Mouse (Mus musculus) ovary, adult 18-20 months (tissue): ENCODE data around the gene Herpud1.
"Not testable (repeated sequence)": the region's sequence is repeated elsewhere in the genome, so short reads cannot be mapped to it uniquely, and the experiment has no call there.

Experiments
- DNase-seq: peaks from one replicate; pipeline ENCODE4 v3.0.0; 2022; ENCODE audit warnings: low spot score, mixed read lengths

Herpud1 gene

DNA sequence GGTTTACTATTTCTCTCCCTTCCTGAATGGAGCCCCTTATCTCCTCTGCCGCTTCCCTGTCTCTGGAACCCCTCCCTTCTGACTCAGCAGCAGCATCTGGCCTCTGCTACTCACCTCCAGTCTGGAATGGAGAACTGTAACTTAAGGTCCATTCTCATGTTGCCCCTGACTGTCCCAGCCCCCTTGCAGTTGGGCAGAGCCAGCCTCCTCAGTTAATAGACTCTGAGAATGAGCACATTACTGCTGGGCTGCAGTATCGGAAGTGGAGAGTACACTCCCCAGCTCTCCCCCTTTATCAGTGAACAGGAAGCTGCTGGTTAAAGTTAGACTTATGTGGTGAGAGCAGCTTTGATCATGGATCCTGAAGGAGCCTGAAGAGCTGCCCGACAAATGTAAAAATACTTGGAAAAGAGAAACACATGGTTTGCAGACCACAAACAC lies 10.7 kb upstream of the Herpud1 start:
- no peak for DNase-seq

DNA sequence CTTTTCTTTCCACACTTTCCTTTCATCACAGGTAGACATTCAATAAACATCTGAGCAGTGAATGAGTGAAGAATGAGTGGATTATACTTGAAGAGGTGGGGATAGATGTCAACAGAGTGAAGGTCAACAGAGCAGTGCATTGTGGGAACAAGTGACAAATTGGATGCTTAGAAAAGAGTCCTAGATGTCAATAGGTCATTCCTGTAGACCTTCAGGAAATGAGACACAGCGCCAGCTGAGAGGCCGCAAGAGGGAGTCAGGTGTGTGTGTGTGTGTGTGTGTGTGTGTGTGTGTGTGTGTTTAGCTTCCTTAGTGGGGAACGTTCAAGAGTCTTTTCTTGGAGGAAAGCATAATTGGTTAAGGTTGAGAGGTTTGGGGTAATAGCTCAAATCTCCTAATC lies 10.1 kb upstream of the Herpud1 start:
- DNase-seq: no peak

DNA sequence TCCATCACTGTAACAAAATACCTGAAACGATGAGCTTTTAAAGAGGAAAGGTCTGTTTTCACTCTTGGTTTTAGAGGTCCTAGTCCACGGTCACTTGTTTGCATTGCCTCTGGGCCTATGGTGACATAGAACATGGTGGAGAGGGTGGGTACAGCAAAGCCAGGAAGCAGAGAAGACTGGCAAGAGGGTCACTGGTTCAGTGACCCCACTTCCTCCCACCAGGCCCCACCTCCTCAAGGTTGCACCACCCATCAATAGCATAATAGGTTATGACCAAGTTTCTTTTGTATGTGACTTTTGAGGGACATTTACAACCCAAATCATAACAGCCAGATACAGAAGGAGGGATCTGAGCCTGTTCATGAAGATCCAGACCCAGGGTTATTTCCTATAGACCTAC lies 9.7 kb upstream of the Herpud1 start:
- no peak for DNase-seq

DNA sequence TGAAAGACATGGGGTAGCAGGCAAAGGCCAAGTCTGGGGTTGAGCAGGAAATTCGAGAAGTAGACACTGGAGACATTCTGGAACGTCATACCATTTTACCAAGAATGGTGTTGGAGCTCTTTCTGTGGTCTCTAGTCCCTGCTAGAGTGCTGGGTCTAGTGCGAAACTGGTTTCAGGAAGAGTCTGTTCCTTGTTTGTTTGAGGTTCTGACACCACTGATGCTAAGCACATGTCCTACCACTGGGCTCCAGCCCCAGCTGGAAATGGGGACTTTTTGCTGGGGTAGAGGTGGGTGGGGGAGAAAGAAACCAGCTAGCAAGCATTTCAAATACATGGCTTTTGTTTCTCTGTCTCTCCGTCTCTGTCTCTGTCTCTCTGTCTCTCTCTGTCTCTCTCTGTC lies 9.2 kb upstream of the Herpud1 start:
- no peak for DNase-seq

DNA sequence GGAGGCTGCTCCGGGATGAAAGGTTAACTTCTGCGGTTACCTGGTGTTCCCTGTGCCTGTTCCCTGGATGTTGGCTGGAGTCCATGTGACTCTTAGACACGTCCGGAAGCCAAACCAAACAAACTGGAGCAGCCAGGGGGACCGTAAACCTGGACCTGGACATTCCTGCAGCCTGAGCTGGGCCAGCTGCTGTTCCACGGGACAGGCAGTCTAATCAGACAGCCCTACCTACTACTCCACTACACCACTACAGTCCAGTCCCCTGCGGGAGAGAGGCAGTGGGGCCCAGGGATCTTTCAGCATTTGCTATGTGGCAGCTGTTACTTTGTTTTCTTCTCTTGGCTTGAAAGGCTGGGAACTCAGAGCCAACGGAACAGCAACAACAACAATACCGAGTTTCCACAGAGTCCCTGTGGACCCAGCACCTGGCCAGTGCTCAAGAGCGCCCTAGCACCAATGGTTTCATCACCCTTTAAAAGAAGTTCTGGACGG lies 8.5 kb upstream of the Herpud1 start:
- peak; percentile 28 for DNase-seq

DNA sequence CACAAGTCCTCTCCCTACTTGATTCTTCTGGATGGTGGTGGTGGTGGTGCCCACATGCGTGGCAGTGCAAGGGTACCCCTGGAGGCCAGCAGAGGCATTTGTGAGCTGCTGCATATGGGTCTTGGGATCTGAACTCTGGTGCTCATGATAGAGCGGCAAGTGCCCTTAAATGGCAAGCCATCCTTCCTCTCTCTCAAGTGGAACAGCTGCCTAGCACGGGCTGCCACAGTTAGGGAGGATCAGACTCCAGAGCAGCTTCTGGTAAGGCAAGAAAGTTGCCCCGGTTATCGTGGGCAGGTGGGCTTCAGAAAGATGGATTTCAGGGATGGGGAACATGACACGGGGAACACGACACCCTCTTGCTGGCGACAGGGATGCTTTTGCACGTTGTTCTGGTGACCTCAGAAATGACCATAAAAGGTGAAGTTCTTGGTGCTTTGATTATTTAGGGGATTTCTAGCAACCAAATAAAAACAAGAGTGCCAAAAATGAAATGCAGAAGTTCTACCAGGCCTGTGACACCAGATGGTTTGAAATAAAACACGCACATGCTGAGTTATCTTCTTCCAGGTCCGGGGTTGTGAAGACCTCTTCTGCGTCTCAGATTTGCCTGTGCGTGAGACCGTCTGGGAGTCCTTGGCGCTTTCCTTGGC lies 7.3 kb upstream of the Herpud1 start:
- no peak for DNase-seq

DNA sequence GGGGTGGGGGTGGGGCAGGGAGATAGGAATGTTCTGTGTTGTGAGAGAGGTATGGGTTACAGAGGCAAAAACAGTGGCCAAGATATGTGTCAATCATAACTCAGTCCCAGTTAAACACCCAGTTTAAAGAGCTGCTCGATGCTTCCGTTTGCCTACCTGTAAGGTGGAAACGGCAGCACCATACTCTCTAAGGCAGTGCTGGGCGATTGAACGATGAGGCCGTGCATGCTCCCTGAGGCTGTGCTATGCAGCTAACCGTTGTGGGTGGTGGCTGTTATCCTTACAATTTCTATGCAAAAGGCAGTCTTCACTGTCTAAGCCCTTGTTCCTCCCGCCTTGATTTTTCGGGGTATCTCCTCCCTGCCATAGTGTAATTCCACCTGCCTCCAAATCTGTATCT lies 6.6 kb upstream of the Herpud1 start:
- no peak for DNase-seq

DNA sequence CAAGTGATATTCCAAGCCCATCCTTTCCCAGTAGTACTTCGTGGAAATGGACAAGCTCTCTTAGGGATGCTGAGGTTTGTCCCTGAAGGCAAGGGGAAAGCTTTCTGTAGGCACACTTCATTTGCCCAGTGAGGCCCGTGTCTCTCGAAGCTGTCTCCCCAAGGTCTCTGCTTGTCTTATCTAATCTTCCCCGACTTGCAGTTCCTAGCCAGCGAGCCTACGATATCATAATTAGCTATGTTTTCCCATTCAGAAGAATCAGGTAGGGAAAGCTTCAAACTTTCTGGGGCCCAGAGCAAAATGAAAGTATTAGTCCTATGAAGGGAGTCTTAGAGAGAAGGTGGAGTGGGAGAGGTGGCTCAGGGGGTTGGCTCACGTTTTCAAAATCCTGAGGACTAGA lies 2.1 kb upstream of the Herpud1 start:
- DNase-seq: no peak

DNA sequence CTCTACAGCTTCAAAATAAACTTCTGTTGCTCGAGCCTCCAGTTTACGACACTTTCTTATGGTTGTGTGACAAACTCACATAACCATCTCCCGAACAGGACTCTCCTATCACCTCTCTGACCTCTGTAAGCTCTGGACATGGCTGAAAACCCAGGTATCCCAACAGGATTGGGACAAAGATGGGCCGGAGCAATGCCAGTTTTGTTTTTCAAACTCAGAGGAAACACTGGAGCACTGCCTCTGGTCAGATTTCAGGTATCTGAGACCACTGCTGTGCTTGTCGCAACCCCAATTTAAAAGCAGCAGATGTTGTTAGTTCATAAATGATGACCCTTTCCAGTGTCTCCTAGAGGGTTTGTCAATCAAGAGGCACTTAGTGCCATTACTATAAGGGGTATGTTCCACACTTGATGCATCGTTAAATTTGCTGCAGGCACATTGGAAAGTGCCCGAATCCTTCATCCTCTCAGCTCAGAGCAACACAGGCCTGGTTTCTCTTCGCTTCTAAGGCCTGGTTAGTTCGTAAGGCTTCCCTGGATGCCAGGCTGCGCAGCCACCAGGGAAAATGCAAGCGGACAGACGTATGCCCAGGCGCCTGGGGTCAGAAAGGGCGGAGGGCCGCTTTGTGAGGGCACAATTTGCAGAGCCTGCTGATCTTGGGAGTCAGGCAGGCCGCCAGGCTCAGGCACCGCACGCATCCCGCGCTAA lies 578 bp upstream of the Herpud1 start:
- DNase-seq: no peak

DNA sequence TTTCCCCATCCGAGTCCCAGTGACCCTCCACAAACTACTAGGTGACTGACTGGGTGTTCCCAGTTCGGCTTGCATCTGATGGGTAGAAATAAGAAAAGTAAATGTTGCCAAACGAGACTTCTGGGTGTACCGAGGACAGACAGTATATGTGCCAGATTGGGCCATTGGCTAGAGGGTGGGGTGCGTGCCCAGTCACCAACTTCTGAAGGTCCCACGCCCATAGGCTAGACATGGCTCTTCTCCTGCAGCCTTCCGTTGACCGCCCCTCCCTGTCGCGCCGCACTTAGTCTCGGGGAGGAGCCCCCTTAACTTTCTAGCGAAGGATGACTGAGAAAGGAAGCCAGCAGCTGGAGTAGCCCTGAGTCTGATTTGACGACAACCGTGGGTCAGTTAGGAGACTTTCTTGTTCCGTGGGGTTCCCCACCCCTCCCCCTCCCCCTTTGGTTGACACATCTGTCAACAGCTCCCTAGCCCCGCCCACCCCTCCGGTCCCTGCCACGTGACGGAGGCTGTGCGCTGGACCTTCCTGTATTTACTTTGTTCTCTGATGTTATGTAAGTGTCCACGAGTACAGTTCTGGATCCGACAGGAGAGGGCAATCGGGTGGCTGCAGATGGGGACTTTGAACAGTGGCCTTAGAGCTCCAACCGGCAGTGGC lies 918 bp downstream of the Herpud1 start:
- DNase-seq: peak; percentile 81

DNA sequence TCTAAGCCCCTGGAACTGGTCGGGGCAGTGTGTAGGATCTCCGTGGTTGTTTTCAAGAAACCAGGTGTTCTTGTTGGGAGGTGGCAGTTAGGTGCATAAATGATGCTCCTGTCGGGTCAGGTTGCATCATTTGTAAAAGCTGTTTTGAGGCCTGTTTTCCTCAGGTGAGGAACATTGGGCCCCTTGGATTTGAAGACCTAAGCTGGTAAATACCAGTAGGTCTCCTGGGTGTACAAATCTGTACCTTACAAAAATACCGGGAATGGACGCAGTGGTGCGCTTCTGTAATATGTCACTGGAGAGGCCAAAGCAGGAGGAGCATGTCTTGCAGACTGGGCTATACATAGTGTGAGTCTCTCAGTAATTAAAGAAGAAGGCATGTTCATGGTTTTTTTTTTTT lies 1.5 kb downstream of the Herpud1 start:
- DNase-seq: no peak

DNA sequence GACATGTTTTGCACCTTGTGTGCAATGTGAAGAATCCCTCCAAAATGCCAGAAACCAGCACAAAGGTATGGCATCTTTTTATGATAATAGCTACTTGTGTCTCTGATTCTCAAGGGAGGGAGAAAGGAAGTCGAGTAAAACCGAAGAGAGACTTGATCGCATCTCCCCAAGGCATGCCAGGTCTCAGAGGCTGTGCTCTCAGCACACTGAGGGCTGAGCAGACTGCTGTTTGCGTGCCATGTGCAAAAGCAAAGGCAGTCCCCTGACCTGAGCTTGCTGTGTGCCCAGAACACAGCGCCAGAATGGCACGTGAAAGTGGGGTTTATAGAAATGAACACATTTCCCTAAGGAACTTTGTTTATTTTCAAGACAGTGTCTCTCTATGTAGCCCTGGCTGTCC lies 3.3 kb downstream of the Herpud1 start:
- no peak for DNase-seq

DNA sequence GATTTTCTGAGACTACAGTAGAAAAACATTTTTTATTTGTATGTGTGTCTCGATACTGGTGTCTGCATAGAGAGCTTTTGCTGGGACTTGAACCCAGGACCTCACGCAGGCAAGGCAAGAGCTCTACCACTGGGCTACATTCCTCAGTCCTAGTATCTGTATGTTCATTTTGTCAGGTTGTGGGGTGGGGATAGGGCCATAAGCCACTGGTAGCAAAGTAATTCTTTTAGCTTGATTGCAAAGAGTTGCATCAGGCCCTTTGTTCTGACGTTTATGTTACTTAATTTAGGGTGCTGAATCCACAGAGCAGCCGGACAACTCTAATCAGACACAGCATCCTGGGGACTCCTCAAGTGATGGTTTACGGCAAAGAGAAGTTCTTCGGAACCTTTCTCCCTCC lies 4.2 kb downstream of the Herpud1 start:
- DNase-seq: no peak

DNA sequence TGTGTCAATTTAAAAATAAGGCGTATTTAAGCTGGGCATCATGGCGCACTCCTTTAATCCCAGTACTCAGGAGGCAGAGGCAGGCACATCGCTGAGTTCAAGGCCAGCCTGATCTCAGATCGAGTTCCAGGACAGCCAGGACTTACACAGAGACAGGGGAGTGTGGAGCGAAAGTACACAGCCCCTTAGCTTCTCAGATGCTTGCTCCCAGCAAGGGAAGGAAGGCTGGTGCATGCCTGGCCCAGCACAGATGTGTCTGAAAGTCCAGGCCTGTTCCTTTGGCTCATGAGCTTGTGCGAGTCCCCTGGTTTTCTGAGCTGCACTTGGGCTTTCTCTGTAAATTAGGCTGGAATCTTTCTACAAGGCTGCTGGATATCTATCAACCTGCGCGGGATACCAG lies 4.7 kb downstream of the Herpud1 start:
- DNase-seq: no peak

DNA sequence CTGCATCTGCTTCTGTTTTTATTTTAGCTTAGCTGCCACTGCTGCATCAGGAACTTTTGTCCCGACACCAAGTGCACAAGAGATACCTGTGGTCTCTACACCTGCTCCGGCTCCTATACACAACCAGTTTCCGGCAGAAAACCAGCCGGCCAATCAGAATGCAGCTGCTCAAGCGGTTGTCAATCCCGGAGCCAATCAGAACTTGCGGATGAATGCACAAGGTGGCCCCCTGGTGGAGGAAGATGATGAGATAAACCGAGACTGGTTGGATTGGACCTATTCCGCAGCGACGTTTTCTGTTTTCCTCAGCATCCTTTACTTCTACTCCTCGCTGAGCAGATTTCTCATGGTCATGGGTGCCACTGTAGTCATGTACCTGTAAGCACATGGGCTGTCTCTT lies 5.9 kb downstream of the Herpud1 start:
- no peak for DNase-seq

DNA sequence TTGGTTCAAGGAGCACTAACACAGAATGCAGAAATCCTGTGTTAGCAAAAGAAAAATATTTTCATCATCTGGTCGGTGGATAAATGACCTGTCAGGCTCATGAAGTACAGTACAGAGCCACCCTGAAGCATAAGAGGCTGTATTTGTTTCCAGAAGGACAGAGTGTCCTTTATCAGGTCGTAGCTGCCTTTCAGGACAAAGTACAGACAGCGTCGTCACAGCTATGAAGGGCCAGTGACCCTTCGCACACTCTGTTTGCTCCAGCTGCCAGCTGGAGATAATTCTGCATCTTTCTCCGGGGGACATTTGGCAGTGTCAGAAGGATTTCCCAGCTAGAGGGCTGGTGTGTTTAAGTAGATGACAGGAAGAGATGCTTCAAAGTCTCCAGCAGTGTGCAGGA lies 6.4 kb downstream of the Herpud1 start:
- DNase-seq: no peak

DNA sequence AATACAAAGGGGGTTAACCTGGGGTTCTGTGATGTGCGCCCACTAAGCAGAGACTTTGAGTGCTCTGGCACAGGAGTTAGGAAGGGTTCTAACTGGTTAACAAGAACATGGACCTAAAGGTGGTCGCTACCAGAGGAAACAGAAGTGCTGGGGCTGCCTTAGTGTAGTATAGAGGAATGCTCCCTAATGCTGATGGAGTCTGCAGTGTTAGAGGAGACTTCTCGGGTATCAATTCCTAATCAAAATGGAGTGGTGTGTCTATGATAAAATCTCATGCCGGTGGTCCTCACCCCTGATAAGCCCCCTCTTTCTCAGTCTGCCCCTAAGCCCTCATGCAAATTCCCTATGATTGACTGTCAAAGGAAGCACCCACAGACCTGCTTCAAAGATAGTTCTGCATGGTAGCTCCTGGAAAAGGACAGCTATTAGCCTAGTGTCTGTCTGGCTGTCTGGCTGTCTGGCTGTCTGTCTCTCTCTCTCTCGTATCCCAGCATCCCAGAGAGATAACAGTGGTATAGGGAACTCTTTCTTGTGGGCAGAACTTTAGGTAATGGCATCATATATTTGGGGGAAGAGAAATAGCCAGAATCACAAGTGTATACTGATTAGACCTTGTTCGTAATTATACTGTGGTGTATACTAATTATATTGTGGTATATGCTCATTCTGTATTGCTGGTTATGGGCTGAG lies 9.8 kb downstream of the Herpud1 start:
- no peak for DNase-seq

DNA sequence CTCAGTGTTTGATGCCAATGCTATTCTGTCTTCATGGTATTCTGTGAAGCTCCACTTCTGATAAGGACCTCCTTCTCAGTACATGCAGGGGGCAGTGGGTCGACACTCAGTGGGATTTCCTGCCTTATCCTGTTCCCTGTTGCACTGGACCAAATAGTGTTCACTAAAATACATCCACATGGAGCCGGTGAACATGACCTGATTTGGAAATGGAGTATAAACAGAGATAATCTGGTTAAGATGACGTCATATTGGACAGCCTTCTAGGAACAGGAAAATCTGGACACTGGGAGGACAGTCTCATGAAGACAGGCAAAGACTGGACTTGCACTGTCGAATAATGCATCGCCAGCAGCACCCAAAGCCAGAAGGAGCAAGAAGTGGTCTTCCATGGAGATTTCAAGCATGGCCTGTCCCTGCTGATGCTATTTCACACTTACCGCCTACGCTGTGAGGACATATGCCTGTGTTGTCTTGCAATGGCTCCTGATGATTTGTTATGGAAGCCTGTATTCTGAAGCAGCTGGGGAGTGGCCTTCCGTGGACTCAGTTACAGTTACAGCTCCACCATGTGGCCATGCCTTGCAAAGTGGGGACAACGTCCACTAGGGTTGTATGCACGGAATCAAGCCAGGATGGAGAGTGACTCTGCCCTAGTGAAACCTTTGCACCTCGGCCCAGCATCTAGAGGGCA lies 10.9 kb downstream of the Herpud1 start:
- DNase-seq: no peak

DNA sequence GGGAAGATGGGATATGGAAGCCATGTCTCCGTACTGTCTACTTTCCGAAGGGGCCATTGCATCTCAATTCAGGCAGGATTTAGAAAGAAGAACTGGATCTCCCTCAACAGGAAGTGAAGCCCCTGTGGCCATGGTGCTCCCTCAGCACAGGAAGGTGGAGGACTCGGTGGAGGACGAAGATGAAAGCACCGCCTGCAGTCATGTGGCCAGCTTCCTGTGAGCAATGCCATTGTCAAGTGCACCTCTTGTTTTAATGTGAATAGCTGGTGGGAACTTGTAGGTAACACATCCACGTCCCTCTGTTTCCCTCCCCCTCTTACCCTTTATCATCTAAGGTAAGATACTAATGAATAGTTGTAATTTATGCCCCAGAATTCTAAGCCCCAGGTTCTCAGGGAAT lies 12.3 kb downstream of the Herpud1 start:
- no peak for DNase-seq

DNA sequence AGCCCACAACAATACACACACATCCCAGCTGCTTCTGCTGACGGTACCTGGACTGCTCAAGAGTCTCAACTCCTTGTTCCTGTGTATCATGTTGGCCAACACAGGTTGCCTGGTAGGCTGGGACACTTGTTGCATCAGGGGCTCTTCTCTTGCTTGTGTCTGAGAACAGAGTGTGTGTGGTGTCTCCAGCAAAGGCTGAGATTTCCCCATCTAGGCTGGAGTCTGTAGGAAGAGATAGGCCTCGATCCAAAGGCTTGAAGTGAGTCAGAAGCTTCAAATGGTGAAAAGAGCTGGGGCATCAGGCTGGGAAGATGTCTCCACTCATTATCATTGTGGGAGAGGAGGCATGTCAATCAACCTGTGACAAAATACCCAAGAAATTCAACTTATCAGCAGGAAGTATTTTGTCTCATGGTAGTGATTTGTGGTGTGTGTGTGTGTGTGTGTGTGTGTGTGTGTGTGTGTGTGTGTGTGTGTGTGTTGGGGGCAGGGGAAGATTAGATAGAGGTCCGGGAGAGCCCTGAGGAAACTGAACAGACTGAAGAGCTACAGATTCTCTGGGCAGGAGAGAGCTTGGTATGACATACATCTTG lies 13.2 kb downstream of the Herpud1 start:
- DNase-seq: no peak

DNA sequence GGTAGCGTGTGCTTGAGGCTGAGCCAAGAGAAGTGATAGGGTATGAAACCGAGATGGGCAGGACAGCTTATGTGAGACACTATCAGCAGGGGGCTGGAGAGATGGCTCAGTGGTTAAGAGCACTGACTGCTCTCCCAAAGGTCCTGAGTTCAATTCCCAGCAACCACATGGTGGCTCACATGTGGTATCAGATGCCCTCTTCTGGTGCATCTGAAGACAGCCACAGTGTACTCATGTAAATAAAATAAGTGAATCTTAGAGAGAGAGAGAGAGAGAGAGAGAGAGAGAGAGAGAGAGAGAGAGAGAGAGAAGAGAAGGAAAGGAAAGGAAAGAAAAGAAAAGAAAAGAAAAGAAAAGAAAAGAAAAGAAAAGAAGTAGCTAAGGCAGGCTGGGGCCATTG lies 13.7 kb downstream of the Herpud1 start:
- not testable (repeated sequence) for DNase-seq
